Mouse (Mus musculus) megakaryocyte, embryonic 14.5 days (primary cell): ENCODE data around the gene Rnf24. TPM values are rescaled to one million over a fixed set of nuclear protein-coding genes. Genes with fewer than 3 reads are reported as not detected.
"Not testable (repeated sequence)": the region's sequence is repeated elsewhere in the genome, so short reads cannot be mapped to it uniquely, and the experiment has no call there.

Experiments used
- H3K27me3 ChIP-seq: replicated peaks from 2 replicates; pipeline ENCODE3; 2012; ENCODE audit warnings: inconsistent platforms
- H3K36me3 ChIP-seq: replicated peaks from 2 replicates; pipeline ENCODE3; 2012; ENCODE audit warnings: low read length, inconsistent platforms, mixed read lengths
- H3K4me1 ChIP-seq: 2 replicates; pipeline ENCODE4 v1.6.1; 2012; ENCODE audit warnings: inconsistent platforms
- H3K4me3 ChIP-seq: replicated peaks from 2 replicates; pipeline ENCODE3; 2012; ENCODE audit warnings: moderate library complexity, mild to moderate bottlenecking, inconsistent platforms
- H3K9me3 ChIP-seq: 2 replicates; pipeline ENCODE4 v1.6.1; 2012; ENCODE audit warnings: inconsistent platforms
- FLI1 ChIP-seq: IDR thresholded peaks from 2 replicates; pipeline ENCODE4 v1.6.1; 2012; ENCODE audit warnings: low read length, inconsistent platforms, mixed read lengths
- GATA1 ChIP-seq: IDR thresholded peaks from 3 replicates; pipeline ENCODE4 v1.6.1; 2012; ENCODE audit warnings: mixed read lengths, low read length, inconsistent platforms, borderline replicate concordance
- polyA plus RNA-seq: library from polyadenylated mRNA; stranded (reverse); fragments of >175 nt; gene quantifications from 2 replicates; pipeline ENCODE4 v1.2.3, GENCODE M21; 2012; ENCODE audit warnings: low replicate concordance; ENCODE audit not compliant: insufficient read depth

The Rnf24 gene
- polyA plus RNA-seq, 1 experiment, result 0.15 TPM

DNA sequence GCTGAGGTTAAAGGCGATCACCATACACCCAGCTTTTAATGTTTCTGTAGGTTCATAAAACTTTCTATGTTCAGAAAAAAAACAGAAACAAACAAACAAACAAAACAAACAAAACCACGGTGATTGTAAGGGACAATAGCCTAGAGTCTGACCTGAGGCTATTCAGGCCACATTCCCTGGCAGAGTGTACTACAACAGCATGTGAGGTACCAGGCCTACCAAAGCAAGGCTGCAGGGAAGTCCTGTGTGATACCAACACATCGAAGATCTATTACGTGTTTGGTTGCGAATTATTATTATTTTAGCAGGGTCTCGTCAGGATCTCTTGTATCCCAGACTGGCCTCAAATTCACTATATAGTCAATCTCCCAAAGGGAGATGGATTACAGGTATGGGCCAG lies 2.4 kb downstream of the Rnf24 start:
- H3K27me3 ChIP-seq, result no peaks in the 10 kb centered on the region
- no peak overlapping the region for H3K4me3 ChIP-seq
- no peaks in the 10 kb centered on the region for H3K36me3 ChIP-seq
- H3K4me1 ChIP-seq, result peaks cover 47% of the 10 kb centered on the region
- no peaks in the 10 kb centered on the region for H3K9me3 ChIP-seq
- no peak for TF ChIP-seq GATA1
- no peak for TF ChIP-seq FLI1

DNA sequence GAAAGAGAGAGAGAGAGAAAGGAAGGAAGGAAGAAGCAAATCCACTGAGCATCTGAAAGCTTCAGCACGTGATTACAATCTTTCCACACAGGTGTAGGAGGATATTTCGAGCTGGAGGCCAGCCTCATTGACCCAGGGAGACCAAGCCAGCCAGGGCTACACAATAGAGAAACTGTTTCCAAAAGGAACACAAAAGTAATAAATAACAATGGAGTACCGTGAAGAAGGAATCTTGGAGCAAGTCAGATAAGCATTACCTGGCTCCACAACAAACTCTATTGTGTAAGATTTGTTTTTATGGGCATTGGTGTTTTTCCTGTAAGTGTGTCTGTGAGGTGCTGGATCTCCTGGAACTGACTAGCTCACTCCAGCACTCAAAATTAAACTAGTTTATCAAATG lies 7.1 kb downstream of the Rnf24 start:
- Histone ChIP-seq H3K4me3 (no peak overlapping the region), H3K9me3 (peaks cover 3% of the 10 kb centered on the region; the same call in 1 of the 2 replicates), H3K4me1 (peaks cover 26% of the 10 kb centered on the region), H3K27me3 (no peaks in the 10 kb centered on the region), H3K36me3 (peaks cover 2% of the 10 kb centered on the region)
- TF ChIP-seq FLI1 (no peak), GATA1 (no peak)

DNA sequence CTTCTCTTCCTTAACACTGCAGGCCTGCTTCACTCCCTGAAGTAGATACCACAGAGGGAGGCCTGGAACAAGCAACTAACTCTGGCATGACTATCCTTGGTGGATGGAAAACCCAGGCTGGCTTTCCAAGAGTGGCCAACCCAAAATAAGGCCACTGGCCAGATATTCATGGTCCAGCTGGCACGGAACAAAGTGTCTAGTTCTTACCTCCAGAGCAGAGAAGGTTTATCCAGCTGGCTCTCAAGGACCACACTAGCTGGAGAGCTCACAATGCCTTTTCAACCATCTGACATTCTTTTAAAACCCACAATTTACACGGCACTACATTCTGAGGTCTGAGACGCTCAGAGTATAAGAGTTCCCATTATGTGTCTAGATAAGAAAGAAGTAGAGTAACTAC lies 8.2 kb downstream of the Rnf24 start:
- Histone ChIP-seq H3K4me1 (peaks cover 32% of the 10 kb centered on the region), H3K27me3 (no peaks in the 10 kb centered on the region), H3K9me3 (peaks cover 3% of the 10 kb centered on the region; the same call in 1 of the 2 replicates), H3K36me3 (peaks cover 2% of the 10 kb centered on the region), H3K4me3 (no peak overlapping the region)
- TF ChIP-seq GATA1, result no peak
- no peak for TF ChIP-seq FLI1

DNA sequence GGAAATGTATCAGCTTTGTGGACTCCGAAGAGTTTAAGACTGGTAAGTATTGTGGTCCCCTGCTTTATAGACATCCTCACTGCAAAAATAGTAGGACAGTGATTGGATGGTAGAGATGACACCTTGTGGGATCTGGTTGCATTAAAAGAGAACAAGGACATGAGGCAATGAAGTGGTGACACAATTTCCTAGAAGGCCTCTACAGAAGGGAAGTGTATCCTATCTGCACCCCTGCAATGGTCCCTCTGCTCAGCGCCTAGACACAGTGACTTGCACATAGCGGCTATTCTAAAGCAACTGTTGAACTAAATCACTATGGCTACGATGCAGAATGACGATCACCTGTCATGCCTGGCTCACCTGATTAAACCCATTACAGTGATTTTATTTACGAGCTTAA lies 15.1 kb downstream of the Rnf24 start:
- peaks cover 3% of the 10 kb centered on the region; the same call in 1 of the 2 replicates for H3K9me3 ChIP-seq
- H3K4me1 ChIP-seq, result peaks cover 48% of the 10 kb centered on the region
- no peak overlapping the region for H3K4me3 ChIP-seq
- TF ChIP-seq GATA1 (no peak), FLI1 (no peak)
- H3K27me3 ChIP-seq, result no peaks in the 10 kb centered on the region
- H3K36me3 ChIP-seq, result peaks cover 2% of the 10 kb centered on the region

DNA sequence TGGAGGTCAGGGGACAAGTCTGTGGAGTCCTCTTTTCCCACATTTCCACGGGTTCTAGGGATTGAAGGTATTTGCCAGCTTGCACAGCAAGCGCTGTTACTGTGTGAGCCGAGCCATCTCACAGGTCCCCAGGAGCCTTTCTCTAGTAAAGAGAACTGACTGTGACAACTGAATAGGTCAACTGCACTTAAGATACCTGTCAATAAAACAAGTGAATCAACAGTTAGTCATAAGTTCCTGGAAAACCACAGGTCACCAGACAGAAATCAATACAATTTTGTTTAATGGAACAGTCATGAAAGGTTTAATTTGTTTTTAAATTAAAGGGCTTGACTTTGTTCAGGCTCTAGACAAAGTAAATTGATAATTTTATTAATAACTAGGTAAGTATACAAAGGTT lies 22.1 kb downstream of the Rnf24 start:
- H3K36me3 ChIP-seq, result peaks cover 3% of the 10 kb centered on the region
- no peak overlapping the region for H3K4me3 ChIP-seq
- TF ChIP-seq FLI1 (no peak), GATA1 (no peak)
- H3K27me3 ChIP-seq, result no peaks in the 10 kb centered on the region
- no peaks in the 10 kb centered on the region for H3K9me3 ChIP-seq
- peaks cover 23% of the 10 kb centered on the region for H3K4me1 ChIP-seq

DNA sequence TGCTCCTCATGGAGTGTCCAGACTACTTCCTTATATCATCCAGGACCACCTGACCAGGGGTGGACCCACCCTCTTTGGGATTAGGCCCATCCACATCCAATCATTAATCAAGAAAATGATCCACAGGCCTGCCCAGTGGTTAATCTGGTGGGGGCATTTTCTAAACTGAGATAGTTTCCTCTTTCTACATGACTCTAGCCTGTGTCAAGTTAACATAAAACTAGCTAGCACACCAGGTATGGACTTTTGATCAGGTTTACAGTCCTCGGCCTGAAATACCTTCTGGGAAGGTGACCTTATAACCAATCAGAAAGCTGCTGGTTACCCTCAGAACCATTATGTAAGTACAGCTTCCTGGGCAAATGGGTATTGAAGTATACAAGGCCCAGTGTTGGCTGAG lies 23.7 kb downstream of the Rnf24 start:
- no peaks in the 10 kb centered on the region for H3K27me3 ChIP-seq
- no peak overlapping the region for H3K4me3 ChIP-seq
- TF ChIP-seq FLI1, result no peak
- no peak for TF ChIP-seq GATA1
- no peaks in the 10 kb centered on the region for H3K9me3 ChIP-seq
- H3K36me3 ChIP-seq, result peaks cover 3% of the 10 kb centered on the region
- H3K4me1 ChIP-seq, result peaks cover 31% of the 10 kb centered on the region

DNA sequence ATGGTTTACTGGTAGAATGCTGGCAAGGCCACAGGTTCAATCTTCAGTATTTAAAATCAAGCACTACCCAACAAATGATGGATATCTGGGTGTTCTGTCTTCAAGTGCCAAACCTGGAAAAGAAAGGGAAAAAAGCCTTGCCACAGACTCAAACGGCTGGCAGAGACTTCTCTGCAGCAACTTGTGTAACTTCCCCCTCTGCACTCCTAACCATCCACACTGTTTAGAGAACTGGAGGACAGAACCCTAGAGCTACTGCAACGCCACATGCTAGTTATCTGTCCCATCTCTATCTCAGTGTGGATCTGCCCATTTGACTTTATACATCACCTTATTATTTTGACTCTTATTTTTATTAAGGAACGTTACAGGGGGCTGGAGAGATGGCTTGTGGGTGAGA lies 26.6 kb downstream of the Rnf24 start:
- Histone ChIP-seq H3K4me1 (peaks cover 51% of the 10 kb centered on the region), H3K36me3 (peaks cover 3% of the 10 kb centered on the region), H3K4me3 (no peak overlapping the region), H3K27me3 (no peaks in the 10 kb centered on the region), H3K9me3 (no peaks in the 10 kb centered on the region)
- TF ChIP-seq GATA1, result no peak
- no peak for TF ChIP-seq FLI1

DNA sequence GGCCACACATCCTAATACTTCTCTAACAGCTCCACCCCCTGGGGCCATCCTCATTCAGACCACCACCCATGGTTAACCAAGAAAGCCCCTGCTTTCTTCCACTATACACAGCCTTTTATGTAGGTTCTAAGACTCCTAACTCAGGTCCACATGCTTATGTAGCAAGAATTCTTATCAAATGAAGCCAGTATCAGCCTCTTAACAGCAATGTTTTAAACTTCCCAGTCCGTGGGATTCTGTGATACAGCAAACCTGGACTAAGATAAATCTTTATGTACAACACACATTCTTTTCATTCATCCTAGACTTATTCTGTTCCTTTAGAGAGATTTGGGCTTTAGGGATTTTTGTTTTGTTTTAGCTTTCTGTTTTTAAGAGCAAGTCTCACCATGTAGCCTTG lies 29.0 kb downstream of the Rnf24 start:
- Histone ChIP-seq H3K4me1 (peaks cover 64% of the 10 kb centered on the region), H3K4me3 (no peak overlapping the region)

DNA sequence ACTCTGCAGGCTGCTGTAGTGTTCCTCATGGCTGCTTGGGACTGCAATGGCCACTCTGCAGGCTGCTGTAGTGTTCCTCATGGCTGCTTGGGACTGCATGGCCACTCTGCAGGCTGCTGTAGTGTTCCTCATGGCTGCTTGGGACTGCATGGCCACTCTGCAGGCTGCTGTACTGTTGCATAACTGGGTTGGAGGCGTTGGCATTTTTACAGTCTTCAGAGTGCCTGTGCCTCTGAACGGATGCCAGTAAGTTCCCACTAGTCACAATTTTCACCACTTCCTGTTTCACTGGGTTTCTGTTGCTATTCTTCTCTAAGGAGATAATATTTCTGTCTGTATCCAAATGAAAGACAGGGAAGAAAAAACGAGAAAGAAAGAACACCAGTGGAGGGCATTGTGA lies 31.5 kb downstream of the Rnf24 start:
- Histone ChIP-seq H3K4me1 (peaks cover 65% of the 10 kb centered on the region), H3K4me3 (peak overlapping the region; percentile 88), H3K36me3 (peaks cover 10% of the 10 kb centered on the region)
- H3K27me3 ChIP-seq, H3K9me3 ChIP-seq: not testable (repeated sequence)

More for the DNA sequence above, 29.0 kb downstream of the Rnf24 start:
- Histone ChIP-seq H3K36me3 (peaks cover 6% of the 10 kb centered on the region), H3K27me3 (no peaks in the 10 kb centered on the region), H3K9me3 (0 out of 2 replicates have a peak, but pooled peaks cover 3% of the 10 kb centered on the region)
- TF ChIP-seq GATA1 (no peak), FLI1 (no peak)

DNA sequence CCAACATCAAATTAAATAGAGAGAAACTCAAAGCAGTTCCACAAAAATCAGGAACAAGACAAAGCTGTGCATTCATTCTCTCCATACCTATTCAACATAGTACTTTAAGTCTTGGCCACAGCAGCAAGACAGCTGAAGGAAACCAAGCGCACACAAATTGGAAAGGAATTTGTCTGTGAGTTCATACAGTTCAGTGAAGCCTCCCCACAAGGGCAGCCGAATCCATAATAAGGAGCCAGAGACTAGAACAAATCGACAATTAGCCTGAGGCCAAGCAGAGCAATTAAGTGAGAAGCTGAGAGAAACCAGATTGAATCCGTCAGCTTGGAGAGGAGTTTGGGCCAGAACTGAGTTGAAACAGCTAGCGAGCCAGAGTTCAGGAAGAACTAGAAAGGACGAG lies 33.3 kb downstream of the Rnf24 start:
- Histone ChIP-seq H3K27me3 (no peaks in the 10 kb centered on the region), H3K9me3 (0 out of 2 replicates have a peak, but pooled peaks cover 6% of the 10 kb centered on the region), H3K4me3 (no peak overlapping the region), H3K36me3 (peaks cover 11% of the 10 kb centered on the region), H3K4me1 (peaks cover 58% of the 10 kb centered on the region)
- no peak for TF ChIP-seq FLI1
- no peak for TF ChIP-seq GATA1

DNA sequence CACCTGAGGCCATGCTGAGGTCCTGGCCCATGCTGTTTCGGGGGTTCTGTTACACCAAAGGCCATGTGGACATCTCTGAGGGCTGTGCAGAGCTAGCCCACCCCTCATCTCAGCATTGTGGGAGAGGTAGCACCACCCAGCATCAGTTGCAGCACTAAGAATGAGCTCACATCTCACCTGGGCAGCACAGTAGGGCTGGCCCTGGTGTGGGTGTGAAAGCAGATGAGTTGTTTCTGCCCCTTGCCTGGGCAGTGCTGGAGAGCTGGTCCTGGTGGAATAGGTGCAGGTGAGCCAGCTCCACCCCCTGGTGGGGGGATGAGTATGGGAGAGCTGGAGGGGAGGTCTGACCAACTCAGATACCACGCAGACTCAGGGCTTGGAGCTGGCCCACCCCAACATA lies 36.5 kb downstream of the Rnf24 start:
- H3K27me3 ChIP-seq, result no peaks in the 10 kb centered on the region
- 0 out of 2 replicates have a peak, but pooled peaks cover 6% of the 10 kb centered on the region for H3K9me3 ChIP-seq
- peak overlapping the region; percentile 24 for H3K4me3 ChIP-seq
- H3K36me3 ChIP-seq, result peaks cover 21% of the 10 kb centered on the region
- TF ChIP-seq FLI1, result no peak
- no peak for TF ChIP-seq GATA1
- peaks cover 31% of the 10 kb centered on the region for H3K4me1 ChIP-seq

DNA sequence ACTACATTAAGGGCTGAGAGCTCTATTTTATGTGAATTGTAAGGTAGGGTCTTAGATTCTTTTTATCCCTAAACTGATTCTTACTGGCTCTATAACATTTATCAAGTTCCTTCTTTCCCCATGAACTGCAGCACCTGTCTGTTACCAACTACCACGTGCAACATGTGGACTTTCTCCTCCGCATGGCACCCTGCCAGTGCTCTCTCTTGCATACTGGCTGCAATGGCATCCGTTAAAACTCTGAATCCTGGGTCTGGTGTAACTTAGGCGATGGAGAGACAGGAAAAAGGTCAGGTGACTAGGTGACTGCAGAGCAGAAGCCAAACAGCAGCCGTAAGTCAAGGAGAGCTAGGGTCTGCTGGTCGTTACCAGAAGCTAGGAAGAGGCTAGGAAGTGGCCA lies 43.4 kb downstream of the Rnf24 start:
- peaks cover 44% of the 10 kb centered on the region for H3K36me3 ChIP-seq
- TF ChIP-seq GATA1 (no peak), FLI1 (no peak)
- H3K9me3 ChIP-seq, result peaks cover 6% of the 10 kb centered on the region
- no peak overlapping the region for H3K4me3 ChIP-seq
- no peaks in the 10 kb centered on the region for H3K27me3 ChIP-seq
- peaks cover 4% of the 10 kb centered on the region; the same call in 1 of the 2 replicates for H3K4me1 ChIP-seq
